Mouse (Mus musculus): Measurements from ENCODE around the gene Kazald1. TPM values are rescaled to one million over a fixed set of nuclear protein-coding genes. Genes with fewer than 3 reads are reported as not detected.

Kazald1 gene
- total and polyA plus RNA-seq, 3 experiments, result 0.39 to 1.5 TPM; not detected in 1

DNA sequence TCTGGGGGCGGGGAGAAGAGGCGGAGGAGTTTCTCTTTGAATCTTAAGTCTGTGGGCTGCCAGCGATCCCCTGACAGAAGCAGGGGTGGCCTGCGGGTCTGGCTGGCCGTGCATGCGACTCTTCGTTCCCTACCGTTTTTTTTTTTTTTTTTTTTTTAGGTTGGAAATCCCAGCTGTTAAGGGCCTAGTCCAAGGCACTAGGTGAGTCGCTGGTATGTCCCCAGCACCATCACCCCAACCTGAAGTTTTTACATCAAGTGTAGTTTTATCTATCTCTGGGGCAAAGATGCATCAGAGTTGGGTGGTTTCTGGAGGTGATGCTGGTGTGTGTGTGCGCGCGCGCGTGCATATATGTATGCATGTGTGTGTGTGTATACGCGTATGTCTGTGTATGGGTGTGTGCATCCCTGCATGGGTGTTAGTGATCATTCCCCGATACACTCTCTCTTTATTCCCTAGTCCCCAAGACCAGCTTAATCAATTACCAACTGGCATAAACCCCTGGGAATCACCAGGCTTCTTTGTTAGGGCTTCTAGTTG lies 1.1 kb downstream of the Kazald1 start:
- no peaks in the 10 kb centered on the region for H3K9me3 ChIP-seq (replicated peaks; ENCODE audit: insufficient read depth, low read length)
- DNase-seq (ENCODE audit: low read depth, low spot score), result peak; percentile 76
- TF ChIP-seq ZMIZ1 (IDR thresholded peaks at IDR 0.05; ENCODE audit: low read depth, low read length) (no peak), ZNF384 (IDR thresholded peaks at IDR 0.05; ENCODE audit: low read depth, low read length) (peak; percentile 71), SIN3A (IDR thresholded peaks at IDR 0.05; ENCODE audit: low read length) (peak; percentile 19; the same call in 1 of the 2 replicates), GATA1 (IDR thresholded peaks at IDR 0.05; ENCODE audit: low read depth, low read length) (0 out of 2 replicates have a peak, but pooled peaks have one; percentile 18), MAFK (IDR thresholded peaks at IDR 0.05; ENCODE audit: borderline replicate concordance, low read depth, low read length) (no peak)
- H3K79me2 ChIP-seq (ENCODE audit: control insufficient read depth, insufficient read depth, low read length, poor library complexity), result peaks cover 5% of the 10 kb centered on the region; the same call in 1 of the 2 replicates
- peak overlapping the region; percentile 56 to 77 for H3K4me3 ChIP-seq (ENCODE audit: control insufficient read depth in 1 of 2, insufficient read depth in 1 of 2, low read depth in 2 of 2, low read length in 2 of 2)
- peaks cover 0 to 17% of the 10 kb centered on the region in 2 experiments; a peak in 2 of 4 replicates for H3K36me3 ChIP-seq (ENCODE audit: control insufficient read depth in 1 of 2, insufficient read depth in 2 of 2, low read length in 2 of 2)
- peak overlapping the region; percentile 73 for H3K9ac ChIP-seq (ENCODE audit: control insufficient read depth, low read depth, low read length, poor library complexity, severe bottlenecking)
- peak overlapping the region; percentile 85 for H3K27ac ChIP-seq (ENCODE audit: control insufficient read depth, low read depth, low read length)
- peaks cover 0 to 6% of the 10 kb centered on the region in 2 experiments; a peak in 1 of 4 replicates for H3K27me3 ChIP-seq (ENCODE audit: control insufficient read depth in 1 of 2, insufficient read depth in 2 of 2, low read length in 2 of 2)
- H3K4me1 ChIP-seq (ENCODE audit: control insufficient read depth in 1 of 2, insufficient read depth in 2 of 2, low read length in 2 of 2), result peaks cover 0 to 29% of the 10 kb centered on the region in 2 experiments; a peak in 2 of 4 replicates

DNA sequence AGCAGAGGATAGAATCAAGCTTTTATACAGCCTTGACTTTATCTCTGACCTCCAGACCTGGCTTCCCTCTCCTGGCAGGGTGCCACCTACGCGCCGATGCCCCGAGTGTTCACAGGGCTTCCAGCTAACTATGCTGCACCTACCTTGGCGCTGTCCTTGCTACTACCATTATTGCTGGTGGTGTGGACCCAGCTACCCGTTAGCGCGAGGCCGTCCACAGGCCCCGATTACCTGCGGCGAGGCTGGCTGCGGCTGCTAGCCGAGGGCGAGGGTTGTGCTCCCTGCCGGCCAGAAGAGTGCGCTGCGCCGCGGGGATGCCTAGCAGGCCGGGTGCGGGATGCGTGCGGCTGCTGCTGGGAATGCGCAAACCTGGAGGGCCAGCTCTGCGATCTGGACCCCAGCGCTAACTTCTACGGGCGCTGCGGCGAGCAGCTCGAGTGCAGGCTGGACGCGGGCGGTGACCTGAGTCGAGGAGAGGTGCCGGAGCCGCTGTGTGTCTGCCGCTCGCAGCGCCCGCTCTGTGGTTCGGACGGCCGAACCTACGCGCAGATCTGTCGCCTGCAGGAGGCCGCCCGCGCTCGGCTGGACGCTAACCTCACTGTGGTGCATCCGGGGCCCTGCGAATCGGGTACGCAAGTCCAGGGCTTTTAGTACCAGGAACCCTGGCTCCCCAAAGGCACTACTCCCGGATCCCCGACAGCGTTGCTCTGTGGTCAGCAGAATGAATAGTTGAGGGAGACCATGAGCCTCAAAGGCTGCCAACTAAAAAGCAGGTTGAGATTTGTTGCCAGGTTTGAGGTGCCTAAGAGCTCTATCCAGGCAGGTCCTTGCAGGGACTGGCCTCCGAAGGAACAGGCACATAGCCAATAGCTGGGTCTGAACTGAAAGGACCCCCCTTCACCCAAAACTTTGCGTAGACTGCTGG lies 1.8 kb downstream of the Kazald1 start:
- peaks cover 0 to 31% of the 10 kb centered on the region in 2 experiments; a peak in 2 of 4 replicates for H3K4me1 ChIP-seq (ENCODE audit: control insufficient read depth in 1 of 2, insufficient read depth in 2 of 2, low read length in 2 of 2)
- H3K36me3 ChIP-seq (ENCODE audit: control insufficient read depth in 1 of 2, insufficient read depth in 2 of 2, low read length in 2 of 2), result peaks cover 0 to 17% of the 10 kb centered on the region in 2 experiments; a peak in 2 of 4 replicates
- H3K27me3 ChIP-seq (ENCODE audit: control insufficient read depth in 1 of 2, insufficient read depth in 2 of 2, low read length in 2 of 2), result peaks cover 0 to 6% of the 10 kb centered on the region in 2 experiments; a peak in 1 of 4 replicates
- H3K9ac ChIP-seq (ENCODE audit: control insufficient read depth, low read depth, low read length, poor library complexity, severe bottlenecking), result peak overlapping the region; percentile 50
- no peak overlapping the region for H3K27ac ChIP-seq (ENCODE audit: control insufficient read depth, low read depth, low read length)
- H3K4me3 ChIP-seq (ENCODE audit: control insufficient read depth in 1 of 2, insufficient read depth in 1 of 2, low read depth in 2 of 2, low read length in 2 of 2), result peak overlapping the region; percentile 56 to 77
- peaks cover 5% of the 10 kb centered on the region; the same call in 1 of the 2 replicates for H3K79me2 ChIP-seq (ENCODE audit: control insufficient read depth, insufficient read depth, low read length, poor library complexity)
- TF ChIP-seq POLR2AphosphoS5 (IDR thresholded peaks at IDR 0.05; ENCODE audit: borderline replicate concordance, low read depth, low read length) (no peak), SIN3A (IDR thresholded peaks at IDR 0.05; ENCODE audit: low read length) (no peak), CHD1 (IDR thresholded peaks at IDR 0.05; ENCODE audit: low read depth, low read length) (no peak), GABPA (IDR thresholded peaks at IDR 0.05; ENCODE audit: low read depth, low read length) (no peak), TCF12 (IDR thresholded peaks at IDR 0.05; ENCODE audit: low read depth, low read length) (peak; percentile 19; the same call in 1 of the 2 replicates), TAL1 (IDR thresholded peaks at IDR 0.05; ENCODE audit: low read length) (peak; percentile 79), KAT2A (conservative IDR thresholded peaks at IDR 0.05; ENCODE audit: low read depth, low read length) (no peak), CTCF (IDR thresholded peaks at IDR 0.05 in 2 of 3, conservative IDR thresholded peaks at IDR 0.05 in 1 of 3; ENCODE audit: control insufficient read depth in 1 of 3, insufficient read depth in 1 of 3, low read depth in 2 of 3, low read length in 3 of 3, poor library complexity in 1 of 3, severe bottlenecking in 1 of 3) (peak in 2 of 3 experiments; percentile 60 to 74; a peak in 5 of 6 replicates), RCOR1 (IDR thresholded peaks at IDR 0.05; ENCODE audit: low read depth, low read length) (no peak), ELF1 (IDR thresholded peaks at IDR 0.05; ENCODE audit: low read depth, low read length) (no peak), RAD21 (IDR thresholded peaks at IDR 0.05; ENCODE audit: low read depth, low read length) (no peak), NRF1 (IDR thresholded peaks at IDR 0.05; ENCODE audit: insufficient read depth, low read depth, low read length, poor library complexity, severe bottlenecking) (peak; percentile 42; the same call in 1 of the 2 replicates), POLR2A (IDR thresholded peaks at IDR 0.05; ENCODE audit: control insufficient read depth in 1 of 2, insufficient read depth in 1 of 2, low read depth in 1 of 2, low read length in 2 of 2, poor library complexity in 1 of 2) (peak in 1 of 2 experiments; percentile 32; a peak in 1 of 4 replicates), MEF2A (IDR thresholded peaks at IDR 0.05; ENCODE audit: extremely low read depth, insufficient replicate concordance, low read depth, low read length, poor library complexity, severe bottlenecking) (no peak), ZC3H11A (IDR thresholded peaks at IDR 0.05; ENCODE audit: low read depth, low read length) (no peak)
- H3K9me3 ChIP-seq (replicated peaks; ENCODE audit: insufficient read depth, low read length), result no peaks in the 10 kb centered on the region
- DNase-seq (ENCODE audit: low read depth, low spot score), result peak; percentile 82
